ENCODE assay signal across 8 mouse cellular contexts in genomic region chr9:77655935-77656288, GRCm38 (mm10). TPM values are rescaled to one million over a fixed set of nuclear protein-coding genes. Genes with fewer than 3 reads are reported as not detected.
DNase-seq lines count a peak whose midpoint lies in the region; ATAC-seq lines count a peak whose summit lies in the region.

No protein-coding gene starts in this region.

- peak; percentile 69 for ATAC-seq in forebrain, embryonic 16.5 days

- peak overlapping the region; percentile 98 for H3K4me2 ChIP-seq in forebrain, embryonic 16.5 days (ENCODE audit: low read length)

- peak; percentile 41 for DNase-seq in gastrocnemius, adult 18-20 months (ENCODE audit: low spot score)
- DNase-seq in gastrocnemius, postnatal 25 days: no peak
- DNase-seq in cerebellum, adult 11 months: peak; percentile 25
- peak; percentile 75 for DNase-seq in induced T-regulatory cell, adult 2 months (ENCODE audit: low read depth)
- DNase-seq in left cerebral cortex, postnatal 25 days (ENCODE audit: low spot score in 2 of 2): peak; percentile 46 to 67
- peak; percentile 81 for DNase-seq in mesoderm, embryonic 11.5 days (ENCODE audit: low read depth, low spot score)
- DNase-seq in right cerebral cortex, postnatal 4 days: peak; percentile 31

- peak overlapping the region; percentile 63; the same call in 1 of the 2 replicates for H3K9ac ChIP-seq in forebrain, embryonic 16.5 days (replicated peaks; ENCODE audit: low read depth, low read length)

- peaks cover 9% of the 10 kb centered on the region for H3K4me1 ChIP-seq in forebrain, embryonic 16.5 days (replicated peaks; ENCODE audit: control insufficient read depth, insufficient read depth, low read length)

- WGBS in forebrain, embryonic 16.5 days: 0% methylated on average over 7 of the region's 7 CpGs

- H3K27ac ChIP-seq in forebrain, embryonic 16.5 days (ENCODE audit: low read length): no peak overlapping the region

- H3K9me3 ChIP-seq in forebrain, embryonic 16.5 days (ENCODE audit: control insufficient read depth, low read length): no peaks in the 10 kb centered on the region

- intact Hi-C loops in left cerebral cortex, postnatal 25 days (cut with DNase I): loop anchor here (1.0 to 5.0 kb wide), 3 partner anchors 99 to 371 kb away; partner anchors contain the start of gene Gclc

- H3K4me3 ChIP-seq in forebrain, embryonic 16.5 days (replicated peaks; ENCODE audit: low read length): peak overlapping the region; percentile 65

- H3K36me3 ChIP-seq in forebrain, embryonic 16.5 days (ENCODE audit: control insufficient read depth, insufficient read depth): no peaks in the 10 kb centered on the region

- H3K27me3 ChIP-seq in forebrain, embryonic 16.5 days (replicated peaks; ENCODE audit: control insufficient read depth, insufficient read depth, low read length): no peaks in the 10 kb centered on the region; the same call in 1 of the 2 replicates

RNA-seq across cellular contexts. Expression of gene Klhl31, which starts 19.6 kb away (rescaled TPM):
- 100 to 1,000 TPM; 577 to 615 TPM for total RNA-seq in gastrocnemius, adult 18-20 months (2021)
- 100 to 1,000 TPM; 393 to 551 TPM for total RNA-seq in gastrocnemius, postnatal 25 days (2021)
- 0.04 and 0.10 TPM in 2 replicates for polyA plus RNA-seq in forebrain, embryonic 16.5 days (2015; fragmentation: Nextera tagmentation; extraction: Ambion mirVana)
- under 1 TPM; 0.07 TPM for total RNA-seq in left cerebral cortex, postnatal 25 days (2021)

Comparison
In these comparisons a context has a peak if more than half of its experiments do, and no peak if none do; other contexts are left out.
1. RNA of gene Klhl31, which starts 19.6 kb away (total RNA-seq): 577 to 615 TPM in gastrocnemius, adult 18-20 months and 393 to 551 TPM in gastrocnemius, postnatal 25 days; 0.07 TPM in left cerebral cortex, postnatal 25 days; every median in the first group is over 100 times any median in the second.